Comparison of ENCODE assay signal across 9 mouse cellular contexts in genomic region chr2:92645282-92646037, GRCm38 (mm10). TPM values are rescaled to one million over a fixed set of nuclear protein-coding genes. Genes with fewer than 3 reads are reported as not detected.
DNase-seq lines count a peak whose midpoint lies in the region; ATAC-seq lines count a peak whose summit lies in the region.
"Had no signal": no experiment of that assay in that cellular context is flagged by ENCODE, and none has a peak within 500 bp of the region (broad histone marks: within the 10 kb centered on the region; RNA-seq: fewer than 3 reads in every experiment).

No protein-coding gene starts in this region.

- no peaks in the 10 kb centered on the region for H3K27me3 ChIP-seq in liver, embryonic 11.5 days (replicated peaks; ENCODE audit: control insufficient read depth, insufficient read depth, low read length)
- H3K27me3 ChIP-seq: heart, embryonic 13.5 days had no signal

- H3K27ac ChIP-seq in liver, embryonic 11.5 days (ENCODE audit: low read depth, low read length) = no peak overlapping the region
- H3K27ac ChIP-seq: heart, embryonic 13.5 days had no signal

- H3K4me2 ChIP-seq in liver, embryonic 11.5 days = no peak overlapping the region
- H3K4me2 ChIP-seq: heart, embryonic 13.5 days had no signal

- no peaks in the 10 kb centered on the region for H3K36me3 ChIP-seq in liver, embryonic 11.5 days (ENCODE audit: control insufficient read depth, insufficient read depth, low read length)
- H3K36me3 ChIP-seq: heart, embryonic 13.5 days had no signal

- no peaks in the 10 kb centered on the region for H3K9me3 ChIP-seq in liver, embryonic 11.5 days (ENCODE audit: control insufficient read depth, low read length)
- H3K9me3 ChIP-seq: heart, embryonic 13.5 days had no signal

- H3K4me1 ChIP-seq in liver, embryonic 11.5 days (replicated peaks; ENCODE audit: control insufficient read depth, insufficient read depth, low read length) = peaks cover 14% of the 10 kb centered on the region; the same call in 1 of the 2 replicates

- no peak overlapping the region for H3K4me3 ChIP-seq in liver, embryonic 11.5 days (ENCODE audit: low read depth, low read length)
- H3K4me3 ChIP-seq: heart, embryonic 13.5 days had no signal

- DNase-seq in testis, postnatal 10 days (ENCODE audit: low spot score) = peak; percentile 67
- DNase-seq in testis, postnatal 14 days (ENCODE audit: low spot score) = no peak
- DNase-seq in heart, adult 9 months (ENCODE audit: low spot score in 2 of 2) = peak; percentile 62 to 76
- DNase-seq in kidney, adult 8-10 months = peak; percentile 60 to 64
- peak; percentile 40 for DNase-seq in lung, postnatal 36 days
- no peak for DNase-seq in cerebellum, adult 18-20 months
- no peak for DNase-seq in liver, embryonic 11.5 days (ENCODE audit: low spot score)

- 55% methylated on average over 7 of the region's 7 CpGs for WGBS in liver, embryonic 11.5 days

- no peak for ATAC-seq in cerebellum, adult (ENCODE audit: insufficient number of reproducible peaks, low FRiP score, low TSS enrichment)
- ATAC-seq in liver, embryonic 11.5 days (replicated peaks; ENCODE audit: low FRiP score) = no peak

- no peak overlapping the region for H3K9ac ChIP-seq in liver, embryonic 11.5 days (ENCODE audit: low read depth, low read length)
- H3K9ac ChIP-seq: heart, embryonic 13.5 days had no signal

RNA-seq across cellular contexts. Expression of gene Chst1, which starts 46.0 kb away (rescaled TPM):
- 1.1 TPM in 2 replicates for polyA plus RNA-seq in liver, embryonic 11.5 days (2014; fragmentation: Nextera tagmentation; extraction: Ambion mirVana)

Comparison
In these comparisons a context has a peak if more than half of its experiments do, and no peak if none do; other contexts are left out.
1. DNase-seq: peak in testis, postnatal 10 days (single experiment), heart, adult 9 months (2 of 2), kidney, adult 8-10 months (2 of 2) and lung, postnatal 36 days (single experiment); none in testis, postnatal 14 days (single experiment), cerebellum, adult 18-20 months (0 of 2) and liver, embryonic 11.5 days (single experiment).